Mouse (Mus musculus) splenic B cell, adult 2 months (primary cell): ENCODE data around the gene Ireb2.
"Not testable (repeated sequence)": the region's sequence is repeated elsewhere in the genome, so short reads cannot be mapped to it uniquely, and the experiment has no call there.

ENCODE experiments used
- DNase-seq: peaks from one replicate; pipeline ENCODE4 v3.0.0-alpha.2; 2011; ENCODE audit warnings: low read depth, low spot score
- H3K27me3 ChIP-seq: 2 replicates; pipeline ENCODE4 v1.6.1; 2012; ENCODE audit warnings: mild to moderate bottlenecking, low read length, moderate library complexity, mixed read lengths; ENCODE audit not compliant: control insufficient read depth, poor library complexity, insufficient read depth, severe bottlenecking
- H3K36me3 ChIP-seq: 2 replicates; pipeline ENCODE4 v1.6.1; 2012; ENCODE audit warnings: mild to moderate bottlenecking, low read length, moderate library complexity, mixed read lengths; ENCODE audit not compliant: control insufficient read depth, poor library complexity, insufficient read depth, severe bottlenecking

The Ireb2 gene

DNA sequence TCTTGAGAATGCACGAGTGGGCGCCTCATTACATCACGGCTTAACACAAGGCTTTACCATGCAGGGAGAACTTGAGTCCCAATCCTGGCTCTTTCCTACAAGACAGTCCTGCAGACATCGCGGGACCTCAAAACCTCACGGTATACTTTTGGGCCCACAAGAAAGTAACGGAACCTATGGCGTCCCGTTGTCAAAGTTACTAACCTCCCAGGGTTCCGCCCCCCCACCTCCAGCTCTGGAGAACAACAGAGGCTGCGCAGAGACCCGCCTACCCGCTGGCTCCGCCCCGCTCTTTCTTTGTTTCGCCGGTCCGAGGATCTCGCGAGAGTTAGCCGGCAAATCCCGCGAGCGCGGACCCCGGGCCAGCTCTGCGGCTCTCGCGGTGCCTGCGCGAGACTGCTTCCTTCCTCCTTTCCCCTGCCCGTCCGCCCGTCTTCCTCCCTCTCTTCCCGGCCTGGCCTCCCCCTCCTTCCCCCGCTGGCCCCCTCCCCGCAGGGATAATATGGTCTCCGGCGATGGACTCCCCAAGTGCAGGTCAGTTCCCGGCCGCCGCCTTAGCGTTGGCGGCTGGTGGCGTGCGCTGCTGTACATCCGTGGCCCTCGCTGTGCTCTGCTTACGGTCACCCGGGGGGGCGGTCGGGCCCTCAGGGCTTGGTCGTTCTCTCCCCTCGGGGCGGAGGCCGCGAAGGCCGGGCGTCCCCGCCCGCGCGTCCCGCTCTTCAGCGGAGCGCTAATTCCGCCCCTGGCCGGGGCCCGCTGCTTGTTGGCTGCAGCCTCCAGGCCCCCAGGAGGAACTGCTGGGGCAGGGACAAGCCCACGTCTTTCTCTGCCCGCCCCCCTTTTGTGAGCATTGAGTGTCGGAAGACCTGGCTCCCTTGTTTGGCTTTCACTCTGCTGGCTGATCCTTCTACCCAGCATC is at the start of gene Ireb2:
Ireb2 (plus strand) TSS at position 427 of the 919 bp plus-strand sequence.
- Histone ChIP-seq H3K27me3 (no peaks in the 10 kb centered on the region), H3K36me3 (peaks cover 1% of the 10 kb centered on the region; the same call in 1 of the 2 replicates)
- peak; percentile 99 for DNase-seq

DNA sequence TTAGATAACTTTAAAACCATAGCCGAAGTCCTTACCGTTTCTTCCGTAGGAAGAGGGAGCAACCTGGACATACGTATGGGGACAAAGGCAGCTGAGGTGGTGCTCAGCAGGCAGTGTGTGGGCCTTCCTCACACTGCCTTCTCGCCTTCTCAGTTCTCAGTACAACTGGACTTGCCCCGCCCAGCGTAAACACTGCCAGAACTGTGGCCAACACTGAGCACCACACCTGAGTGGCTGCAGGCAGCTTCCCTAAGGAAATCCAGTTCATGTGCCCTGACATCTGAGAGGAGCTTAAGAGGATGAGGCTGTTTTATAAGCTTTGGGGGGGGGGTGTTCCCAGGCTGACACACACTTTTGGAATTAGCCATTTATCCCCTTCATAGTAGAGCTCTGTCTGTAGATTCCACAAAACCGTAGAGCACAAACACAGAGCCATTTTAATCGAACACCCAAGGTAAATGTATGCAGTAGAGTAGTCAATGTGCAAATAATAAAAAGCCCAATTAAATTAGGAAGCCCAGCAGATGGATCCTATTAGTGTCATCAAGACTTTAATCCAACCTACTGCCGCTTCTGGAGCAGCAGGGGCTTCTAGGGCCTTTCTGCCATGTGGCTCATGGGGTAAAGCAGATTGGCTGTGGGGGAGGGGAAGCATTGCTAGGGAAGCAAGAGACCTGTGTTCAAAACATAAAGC is 46.9 kb upstream of the Ireb2 start:
- Histone ChIP-seq H3K36me3 (no peaks in the 10 kb centered on the region), H3K27me3 (no peaks in the 10 kb centered on the region)
- DNase-seq: no peak

DNA sequence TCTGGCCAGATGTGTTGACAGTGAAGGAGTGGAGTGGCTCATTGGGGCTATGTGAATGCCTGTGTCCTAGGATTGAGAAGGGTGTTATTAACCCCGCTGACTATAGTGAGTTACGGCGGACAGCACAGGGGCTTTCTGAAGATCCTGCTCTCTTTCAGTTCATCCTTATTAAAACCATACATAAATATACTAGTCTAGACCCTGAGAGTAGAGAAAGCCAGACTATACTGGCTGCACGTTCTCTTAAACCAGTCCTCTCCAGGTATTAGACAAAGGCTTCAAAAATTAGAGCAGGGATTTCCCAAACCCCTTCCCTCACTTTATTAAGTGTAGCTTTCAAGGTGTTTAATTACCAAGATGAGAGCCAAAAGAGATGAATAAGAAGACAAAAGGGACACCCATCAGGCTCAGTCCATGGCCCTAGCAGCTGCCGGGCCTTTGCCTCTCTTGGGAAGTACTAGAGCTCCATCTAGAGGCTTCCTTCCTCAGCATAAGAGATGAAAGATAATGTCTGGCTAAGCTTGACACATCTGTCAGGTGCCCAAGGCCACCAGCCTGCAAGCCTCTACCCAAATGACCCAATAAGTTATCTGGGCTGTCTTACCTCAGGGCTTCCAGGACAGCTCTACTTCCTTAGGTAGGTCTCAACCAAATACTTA is 42.0 kb upstream of the Ireb2 start:
- H3K27me3 ChIP-seq: no peaks in the 10 kb centered on the region
- peak; percentile 38 for DNase-seq
- no peaks in the 10 kb centered on the region for H3K36me3 ChIP-seq

DNA sequence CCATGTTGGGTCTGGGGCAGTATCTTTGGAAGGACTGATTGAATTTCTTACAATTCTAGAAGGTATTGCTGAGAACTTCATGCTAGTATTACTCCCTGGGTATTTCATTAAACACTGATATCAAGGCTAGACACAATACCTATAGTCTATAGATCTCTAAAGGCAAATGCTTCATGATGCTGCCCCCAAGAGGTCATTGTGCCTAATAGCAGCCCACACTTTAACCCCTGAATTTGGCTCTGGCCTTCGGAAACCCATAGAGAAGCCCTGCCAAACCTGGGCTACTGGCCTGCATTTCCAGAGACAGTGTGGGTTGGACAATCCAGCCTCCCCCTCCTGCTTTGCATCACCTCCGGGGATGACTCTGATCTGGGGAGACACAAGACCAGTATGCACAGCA is 33.8 kb upstream of the Ireb2 start:
- no peaks in the 10 kb centered on the region for H3K36me3 ChIP-seq
- peak; percentile 22 for DNase-seq
- no peaks in the 10 kb centered on the region; the same call in 1 of the 2 replicates for H3K27me3 ChIP-seq

DNA sequence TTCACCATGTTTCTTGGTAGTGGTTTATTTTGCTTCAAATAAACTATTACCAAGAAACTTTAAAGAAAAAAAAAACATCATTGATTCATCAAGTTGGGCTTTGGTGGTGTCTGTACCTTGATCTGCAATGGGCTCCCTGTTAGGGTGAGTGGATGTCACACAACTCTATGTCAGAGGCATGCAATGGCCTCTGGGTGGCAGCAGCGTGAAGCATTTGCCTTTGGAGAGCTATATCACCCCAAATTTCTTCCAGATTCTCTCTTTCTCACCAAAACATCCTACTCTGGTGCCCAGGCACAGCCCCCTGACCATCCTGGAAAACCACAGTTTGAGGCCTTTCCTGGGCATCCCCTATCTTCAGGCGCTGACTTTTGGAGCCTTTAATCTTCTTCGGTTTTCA is 33.0 kb upstream of the Ireb2 start:
- Histone ChIP-seq H3K36me3 (no peaks in the 10 kb centered on the region), H3K27me3 (no peaks in the 10 kb centered on the region; the same call in 1 of the 2 replicates)
- DNase-seq: peak; percentile 54

GRCm38 (mm10) chr9:54833831-54834230 is 29.8 kb upstream of the Ireb2 start:
- no peaks in the 10 kb centered on the region for H3K36me3 ChIP-seq
- peaks cover 1% of the 10 kb centered on the region; the same call in 1 of the 2 replicates for H3K27me3 ChIP-seq
- DNase-seq: no peak

- H3K36me3 ChIP-seq: not testable (repeated sequence)
Measured at GRCm38 (mm10) chr9:54835951-54836717, 27.5 kb upstream of the Ireb2 start.

DNA sequence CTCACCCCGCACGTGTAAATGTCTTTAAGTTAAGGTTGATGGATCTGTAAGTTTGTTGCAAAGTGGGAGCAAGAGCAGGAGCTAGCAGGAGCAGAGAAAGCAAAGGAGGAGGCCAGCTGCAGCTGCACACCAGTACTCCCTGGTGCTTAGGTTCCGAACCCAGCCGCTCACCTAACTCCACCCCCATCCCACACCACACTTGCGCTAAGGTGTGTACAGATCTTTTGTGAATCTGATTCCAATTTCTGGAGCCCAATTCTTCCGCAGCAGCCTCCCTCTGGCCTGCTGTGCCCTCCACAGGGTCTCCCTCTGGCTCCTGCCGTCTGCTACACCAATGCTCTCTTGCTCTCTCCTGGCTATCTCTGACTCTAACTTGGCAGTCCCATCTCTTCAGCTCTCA is 25.8 kb upstream of the Ireb2 start:
- no peak for DNase-seq
- peaks cover 1% of the 10 kb centered on the region; the same call in 1 of the 2 replicates for H3K27me3 ChIP-seq

More at GRCm38 (mm10) chr9:54835951-54836717, 27.5 kb upstream of the Ireb2 start:
- DNase-seq, H3K27me3 ChIP-seq: not testable (repeated sequence)

DNA sequence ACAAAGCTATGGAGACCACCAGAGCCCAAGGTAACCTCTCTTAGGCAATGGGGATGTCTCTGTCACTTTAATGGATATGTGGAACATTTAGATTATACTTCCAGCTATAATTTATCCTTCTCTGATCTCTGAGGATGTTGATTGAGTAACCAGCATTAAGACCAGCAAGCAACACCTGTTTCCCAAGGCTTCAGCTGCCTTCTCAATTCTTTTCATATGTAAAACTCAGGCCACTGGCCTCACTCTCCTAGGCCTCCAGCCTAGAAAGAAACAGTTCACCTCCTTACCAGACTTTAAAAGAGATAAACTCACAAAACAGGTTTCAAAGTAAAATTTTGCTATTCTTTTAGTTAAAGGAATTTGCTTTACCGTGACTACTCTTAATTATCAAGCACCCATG is 23.4 kb upstream of the Ireb2 start:
- Histone ChIP-seq H3K36me3 (no peaks in the 10 kb centered on the region), H3K27me3 (peaks cover 1% of the 10 kb centered on the region; the same call in 1 of the 2 replicates)
- no peak for DNase-seq

More for the DNA sequence above, 25.8 kb upstream of the Ireb2 start:
- H3K36me3 ChIP-seq: no peaks in the 10 kb centered on the region

GRCm38 (mm10) chr9:54842311-54842710 is 21.3 kb upstream of the Ireb2 start:
- H3K27me3 ChIP-seq: no peaks in the 10 kb centered on the region
- H3K36me3 ChIP-seq: no peaks in the 10 kb centered on the region
- DNase-seq: no peak

DNA sequence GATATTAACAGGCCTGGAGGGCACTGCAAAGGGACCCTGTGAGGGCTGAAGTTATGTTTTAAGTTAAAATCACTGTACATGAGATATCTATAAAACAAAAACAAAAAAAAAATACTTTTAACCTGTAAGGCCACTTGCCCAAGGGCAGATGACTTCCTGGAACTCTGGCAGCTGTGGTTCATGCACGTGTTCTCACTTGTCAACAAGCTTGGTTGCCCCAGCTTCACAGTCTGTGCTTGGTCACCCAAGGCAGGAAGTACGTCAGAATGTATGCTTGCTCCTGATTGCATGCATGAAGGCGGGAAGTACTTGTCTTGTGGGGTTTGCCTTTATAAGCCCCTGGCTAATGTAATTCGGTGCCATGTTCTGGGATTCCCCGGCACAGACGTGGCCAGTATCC is 19.7 kb upstream of the Ireb2 start:
- peak; percentile 13 for DNase-seq
- H3K36me3 ChIP-seq: no peaks in the 10 kb centered on the region
- no peaks in the 10 kb centered on the region for H3K27me3 ChIP-seq

DNA sequence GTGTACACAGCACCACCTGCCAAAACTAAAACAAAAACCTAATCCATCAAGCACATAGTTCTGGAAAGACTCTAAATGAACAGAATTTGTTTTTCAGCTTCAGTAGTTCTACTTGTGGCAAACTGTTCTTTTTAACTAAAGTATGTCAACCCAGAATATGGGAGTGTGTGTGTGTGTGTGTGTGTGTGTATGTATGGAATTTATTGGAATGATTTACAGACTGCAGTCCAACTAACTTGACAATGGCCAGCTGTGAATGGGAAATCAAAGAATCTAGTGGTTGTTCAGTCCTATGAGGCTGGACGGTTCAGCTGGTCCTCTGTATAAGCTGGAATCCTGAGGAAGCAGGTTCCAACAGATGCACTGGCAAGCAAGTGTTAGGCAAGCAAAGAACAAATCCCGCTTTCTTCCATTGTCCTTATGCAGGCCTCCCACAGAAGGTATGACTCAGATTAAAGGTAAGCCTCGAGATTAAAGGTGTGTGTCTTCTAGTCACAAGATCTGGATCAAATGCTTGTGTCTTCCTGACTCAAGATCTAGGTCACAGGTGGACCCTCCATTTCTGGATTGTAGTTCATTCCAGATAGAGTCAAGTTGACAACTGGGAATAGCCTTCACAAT is 18.9 kb upstream of the Ireb2 start:
- Histone ChIP-seq H3K36me3 (no peaks in the 10 kb centered on the region), H3K27me3 (no peaks in the 10 kb centered on the region)
- DNase-seq: no peak

DNA sequence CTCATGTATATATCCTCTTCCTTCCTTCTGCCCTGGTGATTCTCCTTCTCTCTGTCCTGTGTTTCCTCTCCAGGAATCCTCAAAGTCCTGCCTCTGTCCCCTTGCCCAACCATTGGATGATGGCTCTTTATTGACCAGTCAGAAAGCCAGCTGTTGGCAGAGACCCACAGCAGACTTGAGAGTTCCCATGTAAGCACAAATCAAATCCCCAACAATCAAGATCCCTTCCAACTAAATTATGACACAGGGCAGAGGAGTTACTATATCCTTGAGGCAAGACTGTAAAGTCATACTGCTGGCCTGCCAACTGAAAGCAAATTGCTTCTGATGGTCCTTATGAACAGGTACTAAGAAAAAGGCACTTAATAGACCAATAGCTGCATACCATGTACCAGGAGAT is 15.4 kb upstream of the Ireb2 start:
- Histone ChIP-seq H3K27me3 (no peaks in the 10 kb centered on the region), H3K36me3 (no peaks in the 10 kb centered on the region)
- DNase-seq: no peak

DNA sequence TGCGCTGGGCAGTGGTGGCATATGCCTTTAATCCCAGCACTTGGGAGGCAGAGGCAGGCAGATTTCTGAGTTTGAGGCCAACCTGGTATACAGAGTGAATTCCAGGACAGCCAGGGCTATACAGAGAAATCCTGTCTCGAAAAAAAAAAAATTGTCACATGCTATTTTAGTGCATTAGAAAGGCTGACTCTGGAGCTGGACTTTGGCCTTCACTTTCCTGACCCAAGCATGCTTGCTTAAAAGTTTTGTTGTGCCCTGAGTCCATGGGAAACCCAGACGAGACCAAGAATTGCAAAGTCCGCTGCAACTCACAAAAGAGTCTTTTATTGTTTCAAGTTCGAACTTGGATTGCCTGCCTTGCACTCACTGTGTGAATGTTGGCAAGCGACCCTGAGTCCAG is 10.6 kb upstream of the Ireb2 start:
- not testable (repeated sequence) for H3K36me3 ChIP-seq, H3K27me3 ChIP-seq, DNase-seq
